Mouse (Mus musculus): ENCODE data around the gene Abca1. TPM values are rescaled to one million over a fixed set of nuclear protein-coding genes. Genes with fewer than 3 reads are reported as not detected.

Gene Abca1
- polyA plus RNA-seq, 1 experiment from 2014 or later: 5.9 TPM

DNA sequence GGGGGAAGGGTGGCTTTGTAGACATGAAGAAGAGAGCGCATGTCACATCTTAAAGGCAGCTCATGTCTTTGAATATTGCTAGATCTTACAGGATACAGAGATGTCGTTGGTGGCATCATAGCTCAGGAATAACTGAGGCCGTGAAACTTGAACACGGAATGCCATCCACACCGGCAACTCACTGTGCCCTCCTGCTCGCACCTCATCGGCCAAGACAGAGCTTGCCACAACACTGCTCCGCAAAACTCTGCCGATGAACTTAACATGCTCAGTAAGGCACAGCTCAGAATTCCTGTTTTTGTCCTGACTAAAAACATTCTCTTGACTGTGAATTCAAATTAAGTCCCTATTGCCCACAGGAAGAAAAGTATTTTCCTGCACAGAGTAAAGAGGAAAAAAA, 59.2 kb downstream of the Abca1 start:
- Histone ChIP-seq H3K36me3 (replicated peaks) (no peaks in the 10 kb centered on the region), H3K4me1 (no peaks in the 10 kb centered on the region), H3K27me3 (no peaks in the 10 kb centered on the region), H3K4me3 (replicated peaks) (no peak overlapping the region), H3K27ac (no peak overlapping the region), H3K4me2 (no peak overlapping the region), H3K9me3 (no peaks in the 10 kb centered on the region), H3K9ac (no peak overlapping the region)
- 92% methylated on average over 9 of the region's 9 CpGs for WGBS
- ATAC-seq (ENCODE audit: low FRiP score): no peak

DNA sequence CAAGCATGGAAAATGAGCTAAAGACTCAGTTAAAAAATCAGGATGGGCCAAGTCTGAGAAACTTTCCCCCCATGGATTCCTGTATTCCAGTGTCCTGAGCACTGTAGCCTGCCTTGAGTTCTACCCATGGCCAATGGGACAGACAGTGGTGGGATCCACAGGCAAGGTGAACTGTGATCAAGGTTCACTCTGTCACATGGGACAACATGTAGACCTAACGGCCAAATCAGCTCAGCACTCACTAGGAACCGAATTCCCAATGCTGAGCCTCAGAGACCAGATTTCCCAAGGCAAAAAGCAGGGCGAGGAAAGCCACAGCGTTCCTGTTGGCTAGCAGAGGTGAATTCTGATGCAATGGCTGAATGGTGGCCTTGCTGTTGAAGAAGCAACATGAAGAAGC, 64.8 kb downstream of the Abca1 start:
- no peaks in the 10 kb centered on the region for H3K9me3 ChIP-seq

GRCm38 (mm10) chr4:53094331-53094730, 65.4 kb downstream of the Abca1 start:
- ATAC-seq (ENCODE audit: low FRiP score): no peak
- no peaks in the 10 kb centered on the region for H3K9me3 ChIP-seq
- no peaks in the 10 kb centered on the region for H3K27me3 ChIP-seq
- peaks cover 4% of the 10 kb centered on the region; the same call in 1 of the 2 replicates for H3K36me3 ChIP-seq (replicated peaks)
- 83% methylated on average over 3 of the region's 3 CpGs for WGBS
- no peak overlapping the region for H3K27ac ChIP-seq
- no peak overlapping the region for H3K4me2 ChIP-seq
- no peaks in the 10 kb centered on the region for H3K4me1 ChIP-seq
- no peak overlapping the region for H3K9ac ChIP-seq
- no peak overlapping the region for H3K4me3 ChIP-seq (replicated peaks)

More for the DNA sequence above, 64.8 kb downstream of the Abca1 start:
- Histone ChIP-seq H3K4me2 (no peak overlapping the region), H3K27ac (no peak overlapping the region), H3K36me3 (replicated peaks) (peaks cover 4% of the 10 kb centered on the region; the same call in 1 of the 2 replicates), H3K9ac (no peak overlapping the region), H3K27me3 (no peaks in the 10 kb centered on the region), H3K4me1 (no peaks in the 10 kb centered on the region), H3K4me3 (replicated peaks) (no peak overlapping the region)
- no peak for ATAC-seq (ENCODE audit: low FRiP score)
- WGBS: 84% methylated on average over 4 of the region's 4 CpGs

GRCm38 (mm10) chr4:53093615-53094014, 66.1 kb downstream of the Abca1 start:
- Histone ChIP-seq H3K36me3 (replicated peaks) (peaks cover 4% of the 10 kb centered on the region; the same call in 1 of the 2 replicates), H3K4me3 (replicated peaks) (no peak overlapping the region), H3K4me2 (no peak overlapping the region), H3K9me3 (no peaks in the 10 kb centered on the region), H3K27me3 (no peaks in the 10 kb centered on the region), H3K9ac (no peak overlapping the region), H3K27ac (no peak overlapping the region), H3K4me1 (no peaks in the 10 kb centered on the region)
- 93% methylated on average over 4 of the region's 4 CpGs for WGBS
- no peak for ATAC-seq (ENCODE audit: low FRiP score)

DNA sequence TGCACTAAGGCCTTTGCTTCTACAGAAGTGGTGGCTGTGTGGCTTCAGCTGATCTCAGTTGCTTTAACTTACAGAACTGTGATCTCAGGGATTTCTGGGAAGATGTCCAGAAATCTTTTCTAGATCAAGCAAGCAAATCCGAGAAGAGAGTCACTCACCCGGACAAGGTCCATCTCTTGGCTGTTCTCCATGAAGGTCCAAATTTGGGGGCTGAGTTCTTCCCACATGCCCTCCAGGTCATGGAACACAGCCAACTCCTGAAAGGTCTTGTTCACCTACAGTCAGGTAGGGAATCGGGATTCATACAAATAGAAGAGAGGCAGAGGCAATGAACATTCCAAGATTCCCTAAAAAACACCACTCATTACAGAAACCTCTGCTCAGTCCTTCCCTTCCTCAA, 70.1 kb downstream of the Abca1 start:
- Histone ChIP-seq H3K27me3 (no peaks in the 10 kb centered on the region), H3K4me1 (no peaks in the 10 kb centered on the region)
- 95% methylated on average over 3 of the region's 3 CpGs for WGBS

DNA sequence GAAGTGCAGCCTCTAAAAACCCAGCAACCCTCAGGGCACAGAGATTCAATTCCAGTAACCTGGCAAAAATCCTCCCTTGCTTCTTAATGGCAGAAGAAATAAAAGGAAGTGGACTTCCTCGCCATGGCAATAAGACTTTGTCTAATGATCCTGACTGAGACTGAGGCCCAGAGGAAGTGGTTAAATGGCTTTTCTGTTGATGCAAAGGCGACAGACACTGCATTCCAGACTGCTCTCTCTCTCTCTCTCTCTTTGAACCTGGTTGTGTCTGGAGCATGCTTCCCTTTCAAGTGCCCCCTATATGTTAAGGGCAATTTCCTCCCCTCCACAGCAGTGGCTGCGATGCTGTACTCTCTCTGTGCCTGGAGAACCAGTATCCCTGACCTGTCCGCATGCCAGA, 70.7 kb downstream of the Abca1 start:
- Histone ChIP-seq H3K9ac (no peak overlapping the region), H3K4me2 (no peak overlapping the region), H3K27me3 (no peaks in the 10 kb centered on the region), H3K36me3 (replicated peaks) (peaks cover 4% of the 10 kb centered on the region; the same call in 1 of the 2 replicates), H3K4me1 (no peaks in the 10 kb centered on the region), H3K9me3 (no peaks in the 10 kb centered on the region), H3K4me3 (replicated peaks) (no peak overlapping the region), H3K27ac (no peak overlapping the region)
- WGBS: 73% methylated on average over 4 of the region's 4 CpGs
- no peak for ATAC-seq (ENCODE audit: low FRiP score)

More for the DNA sequence above, 70.1 kb downstream of the Abca1 start:
- H3K9me3 ChIP-seq: no peaks in the 10 kb centered on the region
- H3K4me2 ChIP-seq: no peak overlapping the region
- H3K9ac ChIP-seq: no peak overlapping the region
- H3K4me3 ChIP-seq (replicated peaks): no peak overlapping the region
- peaks cover 4% of the 10 kb centered on the region; the same call in 1 of the 2 replicates for H3K36me3 ChIP-seq (replicated peaks)
- H3K27ac ChIP-seq: no peak overlapping the region
- ATAC-seq (ENCODE audit: low FRiP score): no peak

DNA sequence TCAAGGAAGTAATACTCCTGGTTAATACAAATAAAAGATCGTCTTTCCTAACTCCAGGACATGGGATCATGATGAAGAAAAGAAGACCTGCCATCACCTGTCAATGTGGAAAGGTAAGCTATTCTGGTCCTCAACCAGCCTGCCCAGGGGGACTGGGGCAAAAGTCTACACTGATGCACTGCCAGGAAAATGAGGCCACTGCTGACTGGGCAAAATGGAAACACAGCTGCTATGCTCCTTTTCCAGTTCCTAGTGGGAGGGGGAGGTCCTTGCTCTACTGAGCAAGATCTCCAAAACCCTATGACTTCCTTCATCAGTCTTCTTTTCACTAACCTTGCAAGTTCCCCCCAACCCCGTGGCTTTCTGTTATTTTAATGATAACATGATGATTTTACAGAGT, 73.1 kb downstream of the Abca1 start:
- Histone ChIP-seq H3K9ac (no peak overlapping the region), H3K9me3 (no peaks in the 10 kb centered on the region), H3K4me1 (no peaks in the 10 kb centered on the region), H3K27me3 (no peaks in the 10 kb centered on the region), H3K27ac (no peak overlapping the region), H3K4me3 (replicated peaks) (no peak overlapping the region), H3K4me2 (no peak overlapping the region), H3K36me3 (replicated peaks) (0 out of 2 replicates have a peak, but pooled peaks cover 6% of the 10 kb centered on the region)
- no peak for ATAC-seq (ENCODE audit: low FRiP score)
- WGBS: 84% methylated on average over 2 of the region's 2 CpGs

DNA sequence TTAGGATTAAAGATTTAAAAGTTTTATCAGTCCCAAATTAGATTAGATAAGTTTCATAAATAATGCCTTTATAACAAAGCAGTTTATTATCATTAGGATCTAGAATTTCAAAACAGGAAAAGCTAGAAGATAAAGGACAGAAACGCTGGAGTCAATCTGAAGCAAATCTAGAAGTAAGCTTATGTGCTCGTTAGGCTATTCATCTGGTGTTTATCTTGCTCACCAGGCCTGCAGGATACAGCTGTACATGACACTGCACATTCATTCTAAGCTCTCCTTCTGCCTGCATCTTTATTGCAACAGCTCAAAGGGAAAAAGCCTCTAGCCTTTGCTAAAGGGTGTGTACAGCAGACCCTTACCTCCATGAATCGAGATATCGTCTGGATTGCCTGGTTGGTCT, 74.1 kb downstream of the Abca1 start:
- H3K4me3 ChIP-seq (replicated peaks): no peak overlapping the region
- no peaks in the 10 kb centered on the region for H3K4me1 ChIP-seq
- no peak overlapping the region for H3K9ac ChIP-seq
- no peak for ATAC-seq (ENCODE audit: low FRiP score)
- H3K27ac ChIP-seq: no peak overlapping the region
- 74% methylated on average over 4 of the region's 4 CpGs for WGBS
- no peaks in the 10 kb centered on the region for H3K9me3 ChIP-seq
- no peaks in the 10 kb centered on the region for H3K27me3 ChIP-seq
- H3K4me2 ChIP-seq: no peak overlapping the region
- 0 out of 2 replicates have a peak, but pooled peaks cover 6% of the 10 kb centered on the region for H3K36me3 ChIP-seq (replicated peaks)

- Histone ChIP-seq H3K4me2 (no peak overlapping the region), H3K27me3 (no peaks in the 10 kb centered on the region), H3K4me3 (replicated peaks) (no peak overlapping the region), H3K9me3 (no peaks in the 10 kb centered on the region), H3K27ac (no peak overlapping the region), H3K9ac (no peak overlapping the region), H3K4me1 (no peaks in the 10 kb centered on the region), H3K36me3 (replicated peaks) (peaks cover 6% of the 10 kb centered on the region; the same call in 1 of the 2 replicates)
- 92% methylated on average over 2 of the region's 2 CpGs for WGBS
- ATAC-seq (ENCODE audit: low FRiP score): no peak
Measured at GRCm38 (mm10) chr4:53083071-53083470, 76.6 kb downstream of the Abca1 start.

GRCm38 (mm10) chr4:53082451-53082850, 77.2 kb downstream of the Abca1 start:
- WGBS: 89% methylated on average over 7 of the region's 7 CpGs
- peaks cover 11% of the 10 kb centered on the region for H3K36me3 ChIP-seq (replicated peaks)

DNA sequence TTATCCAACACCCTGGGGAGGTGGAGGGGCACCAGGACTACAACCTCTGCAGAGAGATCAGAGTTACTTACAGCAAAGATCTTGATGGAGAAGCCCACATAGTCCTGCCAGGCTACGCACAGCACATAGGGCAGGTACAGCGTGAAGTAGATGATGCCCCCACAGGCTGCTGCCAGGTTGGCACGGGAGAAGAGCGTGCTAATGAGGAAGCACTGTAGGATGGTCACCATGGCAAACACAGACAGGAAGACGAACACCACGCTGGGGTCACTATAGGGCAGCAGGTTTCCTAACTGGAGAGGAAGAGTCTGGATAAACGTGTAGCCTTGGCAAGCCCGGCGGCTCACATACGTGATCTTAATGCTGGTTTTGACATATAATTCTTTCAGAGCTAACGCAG, 77.8 kb downstream of the Abca1 start:
- Histone ChIP-seq H3K27me3 (no peaks in the 10 kb centered on the region), H3K4me2 (no peak overlapping the region), H3K9me3 (no peaks in the 10 kb centered on the region), H3K4me1 (no peaks in the 10 kb centered on the region), H3K27ac (no peak overlapping the region), H3K4me3 (replicated peaks) (no peak overlapping the region), H3K36me3 (replicated peaks) (peaks cover 11% of the 10 kb centered on the region), H3K9ac (no peak overlapping the region)
- ATAC-seq (ENCODE audit: low FRiP score): no peak
- WGBS: 93% methylated on average over 11 of the region's 11 CpGs

More at GRCm38 (mm10) chr4:53082451-53082850, 77.2 kb downstream of the Abca1 start:
- ATAC-seq (ENCODE audit: low FRiP score): no peak
- H3K4me1 ChIP-seq: no peaks in the 10 kb centered on the region
- no peaks in the 10 kb centered on the region for H3K27me3 ChIP-seq
- no peak overlapping the region for H3K9ac ChIP-seq
- H3K27ac ChIP-seq: no peak overlapping the region
- H3K4me2 ChIP-seq: no peak overlapping the region
- H3K4me3 ChIP-seq (replicated peaks): no peak overlapping the region
- H3K9me3 ChIP-seq: no peaks in the 10 kb centered on the region

DNA sequence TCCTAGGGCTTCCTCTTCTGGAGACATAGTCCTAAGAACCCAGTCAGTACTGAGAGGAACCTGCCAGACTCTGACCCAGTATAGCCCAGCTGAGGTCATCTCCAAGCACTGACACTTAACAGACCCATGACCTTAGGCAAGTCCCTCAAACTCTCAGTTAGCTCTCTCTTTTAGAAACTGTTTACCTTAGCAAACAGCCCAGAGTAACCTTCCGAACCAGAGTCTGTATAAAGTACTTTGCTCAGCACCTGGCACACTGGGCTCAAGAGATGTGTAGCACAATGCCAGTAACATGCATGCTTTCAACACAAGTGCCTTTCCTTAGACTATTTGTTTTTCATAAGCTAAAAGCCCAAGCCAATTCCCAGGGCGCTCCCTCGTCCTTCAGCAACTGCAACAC, 79.4 kb downstream of the Abca1 start:
- Histone ChIP-seq H3K4me1 (no peaks in the 10 kb centered on the region), H3K4me2 (no peak overlapping the region), H3K9ac (no peak overlapping the region), H3K27ac (no peak overlapping the region), H3K36me3 (replicated peaks) (peaks cover 19% of the 10 kb centered on the region), H3K4me3 (replicated peaks) (no peak overlapping the region), H3K9me3 (no peaks in the 10 kb centered on the region), H3K27me3 (no peaks in the 10 kb centered on the region)
- 83% methylated on average over 3 of the region's 3 CpGs for WGBS
- no peak for ATAC-seq (ENCODE audit: low FRiP score)

DNA sequence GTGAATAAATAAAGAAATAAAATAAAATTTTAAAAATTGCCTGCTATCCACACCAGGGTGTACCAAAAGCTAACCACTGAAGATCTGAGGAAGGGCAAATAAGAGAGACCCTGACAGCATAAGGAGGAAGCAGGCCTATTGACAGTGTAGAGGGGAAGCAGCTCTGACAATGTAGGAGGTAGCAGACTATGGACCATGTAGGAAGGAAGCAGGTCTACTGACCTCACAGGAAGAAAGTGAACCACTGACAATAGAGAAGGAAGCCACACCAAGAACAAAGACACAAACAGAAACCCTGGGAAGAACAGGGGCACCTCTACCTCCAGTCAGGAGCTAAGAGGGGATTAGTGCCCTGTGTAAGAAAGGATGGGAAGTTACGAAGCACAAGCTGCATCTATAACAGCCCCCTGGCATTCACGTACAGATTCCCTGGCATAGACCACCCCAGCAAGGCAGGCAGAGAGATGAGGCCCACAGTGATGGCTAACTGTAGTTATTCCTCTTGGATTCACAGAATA, 80.8 kb downstream of the Abca1 start:
- Histone ChIP-seq H3K9ac (no peak overlapping the region), H3K27me3 (no peaks in the 10 kb centered on the region), H3K4me3 (replicated peaks) (no peak overlapping the region), H3K9me3 (no peaks in the 10 kb centered on the region), H3K4me2 (no peak overlapping the region), H3K4me1 (no peaks in the 10 kb centered on the region), H3K27ac (no peak overlapping the region), H3K36me3 (replicated peaks) (peaks cover 19% of the 10 kb centered on the region)
- ATAC-seq (ENCODE audit: low FRiP score): no peak
- WGBS: 61% methylated on average over 2 of the region's 2 CpGs
